Mouse (Mus musculus) embryonic facial prominence, embryonic 15.5 days (tissue): Measurements from ENCODE around the gene Ms4a4b. TPM values are rescaled to one million over a fixed set of nuclear protein-coding genes. Genes with fewer than 3 reads are reported as not detected.
"Not testable (repeated sequence)": the region's sequence is repeated elsewhere in the genome, so short reads cannot be mapped to it uniquely, and the experiment has no call there.

Experiments
- ATAC-seq: fragments of 200-750 bp; cut with Nextera tagmentation; 2 replicates; pipeline ENCODE4 v1.8.0; 2017; ENCODE audit warnings: low read depth, moderate TSS enrichment; ENCODE audit not compliant: insufficient number of reproducible peaks, low FRiP score, low TSS enrichment
- H3K27ac ChIP-seq: fragments of 300-500 bp; sonication (generic); replicated peaks from 2 replicates; pipeline ENCODE4 v1.5.1; 2015; ENCODE audit warnings: mild to moderate bottlenecking, inconsistent platforms
- H3K27me3 ChIP-seq: fragments of 300-500 bp; sonication (generic); 2 replicates; pipeline ENCODE4 v1.6.1; 2015; ENCODE audit warnings: inconsistent platforms
- H3K36me3 ChIP-seq: fragments of 300-500 bp; sonication (generic); 2 replicates; pipeline ENCODE4 v1.6.1; 2015; ENCODE audit warnings: mild to moderate bottlenecking, inconsistent platforms
- H3K4me1 ChIP-seq: fragments of 300-500 bp; sonication (generic); 2 replicates; pipeline ENCODE4 v1.6.1; 2015; ENCODE audit warnings: inconsistent platforms
- H3K4me2 ChIP-seq: fragments of 300-500 bp; sonication (generic); replicated peaks from 2 replicates; pipeline ENCODE4 v1.6.1; 2015; ENCODE audit warnings: mild to moderate bottlenecking, inconsistent platforms
- H3K4me3 ChIP-seq: fragments of 300-500 bp; sonication (generic); replicated peaks from 2 replicates; pipeline ENCODE4 v1.5.1; 2015; ENCODE audit warnings: mild to moderate bottlenecking, inconsistent platforms
- H3K9ac ChIP-seq: fragments of 300-500 bp; sonication (generic); 2 replicates; pipeline ENCODE4 v1.6.1; 2015; ENCODE audit warnings: inconsistent platforms
- H3K9me3 ChIP-seq: fragments of 300-500 bp; sonication (generic); replicated peaks from 2 replicates; pipeline ENCODE4 v1.6.1; 2016; ENCODE audit warnings: inconsistent platforms
- WGBS: fragments of 180-500 bp; shearing (Covaris S2); methylation state at CpG from one replicate; pipeline ENCODE4 v1.1.7; 2015; 5-methylcytosine and 5-hydroxymethylcytosine counted together
- polyA plus RNA-seq: library from polyadenylated mRNA; unstranded; fragments of >200 nt; fragmentation: Nextera tagmentation; extraction: Ambion mirVana; gene quantifications from 2 replicates; pipeline ENCODE4 v1.2.1, GENCODE M21; 2015

Ms4a4b gene
- polyA plus RNA-seq, result not detected in 2 replicates

DNA sequence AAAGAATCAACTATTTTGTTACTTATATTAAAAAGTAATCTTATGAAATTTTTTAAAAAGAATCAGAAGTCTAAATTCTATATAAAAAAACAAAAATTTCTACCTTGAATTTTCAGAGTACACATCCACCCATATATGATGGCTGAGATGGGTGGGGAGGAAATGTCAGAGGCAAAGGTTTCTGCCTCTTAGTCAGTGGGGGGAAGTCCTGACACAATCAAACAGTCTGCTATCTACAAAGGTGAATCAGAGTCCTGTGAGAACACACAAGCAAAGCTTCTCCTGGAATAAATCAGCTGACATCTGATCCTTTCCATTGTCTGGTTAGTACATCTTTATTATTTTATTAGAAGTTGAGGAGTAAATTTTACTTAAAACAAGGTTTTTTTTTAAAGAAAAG is at the start of gene Ms4a4b:
Gene Ms4a4b, plus strand, starts transcription at position 216 of the 400 bp plus-strand sequence.
- no peaks in the 10 kb centered on the region for H3K36me3 ChIP-seq
- no peaks in the 10 kb centered on the region for H3K9me3 ChIP-seq
- ATAC-seq, result no peak
- H3K4me3 ChIP-seq, result no peak within 1 kb of the TSS
- H3K4me1 ChIP-seq, result no peaks in the 10 kb centered on the region
- no peaks in the 10 kb centered on the region for H3K27me3 ChIP-seq
- no peak within 1 kb of the TSS for H3K9ac ChIP-seq
- no peak within 1 kb of the TSS for H3K4me2 ChIP-seq
- H3K27ac ChIP-seq, result no peak within 1 kb of the TSS

DNA sequence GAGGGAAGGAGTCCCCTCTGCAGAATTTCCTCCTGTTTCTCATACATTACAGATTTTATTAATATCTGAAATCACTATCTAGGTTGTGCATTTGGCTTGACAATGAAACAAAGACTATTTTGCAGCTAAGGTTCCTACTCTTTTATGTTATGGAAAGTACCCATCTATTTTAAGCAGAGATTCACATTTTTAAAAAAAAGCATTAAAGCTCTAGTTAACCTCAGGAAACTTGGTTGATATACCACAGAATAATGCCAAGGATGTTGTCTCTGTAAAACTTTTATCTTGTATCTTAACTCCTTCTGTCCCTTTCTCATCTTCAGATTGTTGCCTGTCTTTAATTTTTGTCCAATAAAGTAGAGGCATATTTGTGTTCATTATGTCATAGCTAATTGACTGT is 47.6 kb upstream of the Ms4a4b start:
- no peaks in the 10 kb centered on the region for H3K4me1 ChIP-seq
- no peaks in the 10 kb centered on the region for H3K36me3 ChIP-seq
- H3K9me3 ChIP-seq, result no peaks in the 10 kb centered on the region
- H3K4me2 ChIP-seq, result no peak overlapping the region
- H3K27me3 ChIP-seq, result no peaks in the 10 kb centered on the region
- no peak overlapping the region for H3K9ac ChIP-seq
- no peak for ATAC-seq
- H3K27ac ChIP-seq, result no peak overlapping the region
- no peak overlapping the region for H3K4me3 ChIP-seq

DNA sequence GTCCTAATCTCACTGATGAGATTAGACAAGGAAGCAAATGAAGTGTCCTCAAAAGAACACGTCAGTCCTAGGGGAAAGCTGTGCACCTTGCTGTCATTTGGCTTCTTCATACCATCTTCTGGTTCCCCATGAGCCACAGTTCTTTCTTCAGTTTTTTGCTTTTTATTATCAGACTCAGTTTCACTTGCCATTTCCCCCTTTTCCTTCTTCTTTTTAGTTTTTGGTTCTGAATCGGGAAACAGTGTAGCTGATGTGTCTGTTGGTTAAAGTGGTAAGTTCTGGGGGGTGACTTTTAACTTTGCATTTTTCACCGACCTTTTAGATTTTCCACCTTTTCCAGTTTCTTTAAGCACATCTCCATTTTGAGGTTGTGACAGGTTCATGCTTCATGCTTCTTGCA is 38.8 kb upstream of the Ms4a4b start, which contains the start of gene Ms4a4c:
Gene Ms4a4c, plus strand, starts transcription at position 244 of the 400 bp plus-strand sequence.
- no peaks in the 10 kb centered on the region for H3K9me3 ChIP-seq
- no peak within 1 kb of the TSS for H3K9ac ChIP-seq
- no peak within 1 kb of the TSS for H3K4me3 ChIP-seq
- WGBS, result 81% methylated on average over 3 of the region's 3 CpGs
- H3K36me3 ChIP-seq, result no peaks in the 10 kb centered on the region
- no peak within 1 kb of the TSS for H3K27ac ChIP-seq
- H3K27me3 ChIP-seq, result no peaks in the 10 kb centered on the region
- H3K4me1 ChIP-seq, result no peaks in the 10 kb centered on the region
- no peak for ATAC-seq
- no peak within 1 kb of the TSS for H3K4me2 ChIP-seq

DNA sequence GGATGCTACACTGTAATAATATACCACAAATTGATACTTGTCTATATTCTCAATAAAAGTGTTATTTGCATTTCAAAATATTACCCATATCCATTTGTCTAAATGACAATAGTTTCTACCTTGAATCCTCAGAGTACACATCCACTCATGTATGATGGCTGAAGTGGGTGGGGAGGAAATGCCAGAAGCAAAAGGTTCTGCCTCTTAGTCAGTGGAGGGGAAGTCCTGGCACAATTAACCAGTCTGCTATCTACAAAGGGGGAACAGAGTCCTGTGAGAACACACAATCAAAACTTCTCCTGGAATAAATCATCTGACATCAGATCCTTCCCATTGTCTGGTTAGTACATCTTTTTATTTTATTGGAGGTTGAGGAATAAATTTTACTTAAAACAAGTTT is 35.9 kb upstream of the Ms4a4b start:
- Histone ChIP-seq H3K9me3 (no peaks in the 10 kb centered on the region), H3K4me3 (no peak overlapping the region), H3K27me3 (no peaks in the 10 kb centered on the region), H3K4me2 (no peak overlapping the region), H3K27ac (no peak overlapping the region), H3K36me3 (no peaks in the 10 kb centered on the region), H3K9ac (no peak overlapping the region), H3K4me1 (no peaks in the 10 kb centered on the region)
- no peak for ATAC-seq

DNA sequence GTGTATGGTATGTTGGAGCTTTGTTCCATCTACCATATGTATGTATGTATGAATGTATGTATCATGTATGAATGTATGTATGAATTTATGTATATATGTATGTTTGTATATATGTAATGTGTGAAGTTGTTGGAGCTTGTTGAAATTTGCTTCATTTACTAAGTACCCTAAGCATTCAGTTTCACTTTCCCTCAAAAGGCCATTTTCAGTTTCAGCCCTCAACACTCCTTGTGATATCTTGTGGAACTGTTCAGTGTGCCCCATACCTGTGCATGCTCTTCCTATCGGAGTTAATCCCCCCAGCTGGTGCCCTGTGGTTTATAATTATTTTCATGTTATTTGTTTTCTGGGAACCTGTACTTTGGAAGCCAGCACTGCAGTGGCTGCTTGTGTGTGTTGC is 34.8 kb upstream of the Ms4a4b start:
- no peak overlapping the region for H3K9ac ChIP-seq
- no peak for ATAC-seq
- no peak overlapping the region for H3K4me2 ChIP-seq
- no peaks in the 10 kb centered on the region for H3K36me3 ChIP-seq
- no peaks in the 10 kb centered on the region for H3K4me1 ChIP-seq
- H3K4me3 ChIP-seq, result no peak overlapping the region
- WGBS, result 82% methylated on average over 1 of the region's 1 CpGs
- H3K9me3 ChIP-seq, result no peaks in the 10 kb centered on the region
- H3K27me3 ChIP-seq, result no peaks in the 10 kb centered on the region
- no peak overlapping the region for H3K27ac ChIP-seq

DNA sequence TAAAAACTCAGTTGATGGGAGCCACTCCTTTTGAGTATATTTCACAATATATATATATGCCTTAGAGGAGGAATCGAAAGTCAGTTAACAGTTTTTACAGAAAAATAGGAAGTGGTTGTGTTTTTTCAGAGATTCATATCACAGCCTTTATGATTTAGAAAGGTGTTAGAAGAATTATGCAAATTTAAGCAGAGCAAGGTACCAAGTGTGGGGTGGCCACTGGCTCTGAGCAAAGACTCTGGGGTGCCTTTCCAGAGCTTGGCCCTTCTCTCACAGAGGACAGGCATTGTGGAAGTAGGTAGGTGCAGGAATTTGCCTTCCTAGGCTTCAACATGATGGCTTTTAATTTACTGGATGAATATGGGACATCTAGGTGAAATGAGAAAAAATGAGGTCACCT is 31.7 kb upstream of the Ms4a4b start:
- WGBS, result 78% methylated on average over 1 of the region's 1 CpGs
- Histone ChIP-seq H3K4me3 (no peak overlapping the region), H3K9me3 (no peaks in the 10 kb centered on the region), H3K4me1 (no peaks in the 10 kb centered on the region), H3K36me3 (no peaks in the 10 kb centered on the region), H3K9ac (no peak overlapping the region), H3K27ac (no peak overlapping the region), H3K27me3 (no peaks in the 10 kb centered on the region), H3K4me2 (no peak overlapping the region)
- ATAC-seq, result no peak

DNA sequence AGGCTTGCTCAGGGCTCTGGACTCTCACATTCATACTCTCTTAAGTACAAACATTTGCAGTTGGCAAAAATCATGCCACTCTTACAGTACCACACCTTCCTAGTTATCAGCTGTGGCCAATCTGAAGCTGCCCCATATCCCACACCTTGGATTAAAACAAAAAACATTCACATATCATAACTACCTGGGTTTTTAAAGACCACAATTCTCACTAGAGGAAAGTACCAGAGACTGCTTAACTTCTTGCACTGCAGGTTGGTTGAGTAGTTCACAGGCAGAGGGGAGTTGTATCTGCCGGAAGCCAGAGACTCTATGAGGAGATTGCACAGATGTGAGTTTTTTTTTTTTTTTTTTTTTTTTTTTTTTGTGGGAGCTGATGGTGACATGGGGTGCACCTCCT is 29.3 kb upstream of the Ms4a4b start:
- no peak overlapping the region for H3K9ac ChIP-seq
- no peaks in the 10 kb centered on the region for H3K4me1 ChIP-seq
- no peak for ATAC-seq
- no peaks in the 10 kb centered on the region for H3K9me3 ChIP-seq
- H3K36me3 ChIP-seq, result no peaks in the 10 kb centered on the region
- H3K27ac ChIP-seq, result no peak overlapping the region
- no peak overlapping the region for H3K4me2 ChIP-seq
- H3K27me3 ChIP-seq, result no peaks in the 10 kb centered on the region
- no peak overlapping the region for H3K4me3 ChIP-seq
- 95% methylated on average over 1 of the region's 1 CpGs for WGBS

DNA sequence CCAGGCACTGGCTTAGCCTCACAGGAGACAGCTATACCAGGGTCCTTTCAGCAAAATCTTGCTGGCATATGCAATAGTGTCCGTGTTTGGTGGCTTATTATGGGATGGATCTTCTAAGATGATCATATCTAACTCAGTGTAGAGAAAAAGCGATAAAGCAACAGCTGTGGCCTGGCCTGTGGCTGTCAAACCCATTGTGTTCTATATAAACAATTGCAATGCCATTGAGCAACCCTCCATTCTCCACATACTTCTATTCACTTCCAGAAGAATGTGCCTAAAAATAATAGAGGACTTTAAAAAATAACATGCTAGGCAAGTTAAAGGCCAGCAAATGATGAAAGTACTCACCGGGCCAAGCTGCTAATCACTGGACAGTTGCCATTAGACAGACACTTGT is 27.8 kb upstream of the Ms4a4b start:
- no peak for ATAC-seq
- 63% methylated on average over 3 of the region's 3 CpGs for WGBS
- no peak overlapping the region for H3K27ac ChIP-seq

DNA sequence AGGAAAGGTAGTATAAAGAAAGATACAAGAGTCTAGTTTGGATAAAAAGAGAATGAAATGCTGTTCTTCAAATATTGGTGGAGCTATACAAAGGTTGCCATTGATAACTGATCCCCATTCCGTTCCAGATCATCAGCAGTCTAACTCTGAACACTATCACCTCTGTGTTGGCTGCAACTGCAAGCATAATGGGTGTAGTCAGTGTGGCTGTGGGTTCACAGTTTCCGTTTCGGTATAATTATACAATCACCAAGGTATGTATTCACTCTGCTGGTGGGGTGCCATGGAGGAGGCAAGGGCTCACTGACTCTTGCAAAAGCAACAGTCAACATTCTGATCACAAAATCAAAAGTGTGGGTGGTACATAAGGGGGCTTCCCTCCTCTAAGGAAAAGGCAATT is 24.5 kb upstream of the Ms4a4b start:
- WGBS, result 58% methylated on average over 3 of the region's 3 CpGs
- not testable (repeated sequence) for H3K27me3 ChIP-seq, ATAC-seq, H3K4me1 ChIP-seq, H3K9me3 ChIP-seq, H3K4me2 ChIP-seq, H3K27ac ChIP-seq, H3K36me3 ChIP-seq, H3K4me3 ChIP-seq, H3K9ac ChIP-seq

More for the DNA sequence above, 27.8 kb upstream of the Ms4a4b start:
- no peak overlapping the region for H3K4me2 ChIP-seq
- no peak overlapping the region for H3K4me3 ChIP-seq
- no peaks in the 10 kb centered on the region for H3K27me3 ChIP-seq
- no peaks in the 10 kb centered on the region for H3K36me3 ChIP-seq
- no peaks in the 10 kb centered on the region for H3K4me1 ChIP-seq
- no peaks in the 10 kb centered on the region for H3K9me3 ChIP-seq
- no peak overlapping the region for H3K9ac ChIP-seq

DNA sequence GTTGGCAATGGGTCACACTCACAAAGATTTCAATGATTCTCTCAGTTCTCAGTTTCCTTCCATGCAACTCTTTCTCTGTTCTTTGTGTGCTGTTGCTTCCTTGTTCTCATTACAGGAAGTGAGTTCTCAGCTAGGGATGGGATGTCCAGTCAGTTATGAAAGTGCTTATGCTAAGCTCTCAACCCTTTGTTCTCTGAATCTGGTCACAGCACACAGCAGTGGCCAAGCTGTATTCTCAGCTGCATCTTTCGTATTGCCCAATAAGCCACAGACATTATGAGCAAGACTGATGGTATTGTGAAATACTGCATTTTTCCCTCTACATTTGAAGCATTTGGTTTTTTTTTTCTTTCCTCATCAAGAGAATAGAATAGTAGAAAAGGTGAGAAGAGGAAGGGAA is 12.1 kb upstream of the Ms4a4b start:
- not testable (repeated sequence) for ATAC-seq, H3K4me1 ChIP-seq, H3K27ac ChIP-seq, H3K4me3 ChIP-seq, H3K9ac ChIP-seq, H3K4me2 ChIP-seq, H3K36me3 ChIP-seq, H3K9me3 ChIP-seq, H3K27me3 ChIP-seq
- WGBS, result 85% methylated on average over 1 of the region's 1 CpGs

DNA sequence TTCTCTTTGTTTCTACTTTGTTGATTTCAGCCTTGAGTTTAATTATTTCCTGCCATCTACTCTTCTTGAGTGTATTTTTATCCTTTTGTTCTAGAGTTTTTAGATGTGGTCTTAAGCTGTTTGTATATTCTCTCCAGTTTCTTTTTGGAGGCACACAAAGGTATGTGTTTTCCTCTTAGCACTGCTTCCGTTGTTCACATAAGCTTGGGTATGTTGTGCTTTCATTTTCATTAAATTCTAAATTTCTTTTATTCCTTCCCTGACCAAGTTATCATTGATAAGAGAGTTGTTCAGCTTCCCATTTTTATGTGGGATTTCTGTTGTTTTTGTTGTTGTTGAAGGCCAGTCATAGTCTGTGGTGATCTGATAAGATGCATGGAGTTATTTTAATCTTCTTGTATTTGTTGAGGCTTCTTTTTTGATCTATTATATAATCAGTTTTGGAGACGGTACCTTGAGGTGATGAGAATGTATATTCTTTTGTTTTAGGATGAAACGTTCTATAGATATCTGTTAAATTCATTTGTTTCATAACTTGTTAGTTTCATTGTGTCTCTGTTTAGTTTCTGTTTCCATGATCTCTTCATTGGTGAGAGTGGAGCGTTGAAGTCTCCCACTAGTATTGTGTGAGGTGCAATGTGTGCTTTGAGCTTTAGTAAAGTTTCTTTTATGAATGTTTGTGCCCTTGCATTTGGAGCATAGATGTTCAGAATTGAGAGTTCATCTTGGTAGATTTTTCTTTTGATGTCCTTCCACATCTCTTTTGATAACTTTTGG is 8.1 kb upstream of the Ms4a4b start:
- H3K9ac ChIP-seq, result no peak overlapping the region
- no peaks in the 10 kb centered on the region for H3K27me3 ChIP-seq
- no peaks in the 10 kb centered on the region for H3K9me3 ChIP-seq
- no peaks in the 10 kb centered on the region for H3K4me1 ChIP-seq
- no peak overlapping the region for H3K4me2 ChIP-seq
- H3K27ac ChIP-seq, result no peak overlapping the region
- no peaks in the 10 kb centered on the region for H3K36me3 ChIP-seq
- H3K4me3 ChIP-seq, result no peak overlapping the region
- ATAC-seq, result no peak
- 87% methylated on average over 4 of the region's 4 CpGs for WGBS

DNA sequence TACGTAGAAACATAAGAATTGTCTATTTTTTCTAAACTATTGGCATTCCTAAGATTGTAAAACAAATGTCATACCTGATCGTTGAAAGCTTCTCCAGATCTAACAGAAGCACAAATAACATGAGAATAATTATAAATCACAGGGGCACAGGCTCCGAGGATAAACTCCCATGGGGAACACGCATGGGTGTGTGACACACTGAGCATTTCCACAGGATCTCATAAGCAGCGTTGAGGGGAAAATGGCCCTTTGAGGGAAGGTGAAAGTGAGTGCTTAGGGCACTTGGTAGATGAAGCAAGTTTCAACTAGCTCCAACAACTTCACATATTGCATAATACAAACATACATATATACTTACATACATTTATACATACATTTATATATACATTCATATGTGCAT is 611 bp downstream of the Ms4a4b start:
- H3K27me3 ChIP-seq, result no peaks in the 10 kb centered on the region
- no peak overlapping the region for H3K4me3 ChIP-seq
- H3K4me2 ChIP-seq, result no peak overlapping the region
- H3K9ac ChIP-seq, result no peak overlapping the region
- ATAC-seq, result no peak
- 83% methylated on average over 5 of the region's 5 CpGs for WGBS
- H3K4me1 ChIP-seq, result no peaks in the 10 kb centered on the region
- no peaks in the 10 kb centered on the region for H3K36me3 ChIP-seq
- H3K27ac ChIP-seq, result no peak overlapping the region
- H3K9me3 ChIP-seq, result no peaks in the 10 kb centered on the region
